Mouse (Mus musculus) lung, postnatal 0 days (tissue): ENCODE data around the gene Purb. TPM values are rescaled to one million over a fixed set of nuclear protein-coding genes. Genes with fewer than 3 reads are reported as not detected.

Experiments
- ATAC-seq: fragments of 200-750 bp; cut with Nextera tagmentation; 2 replicates; pipeline ENCODE4 v1.8.0; 2017; ENCODE audit warnings: moderate library complexity
- DNase-seq: peaks from one replicate; pipeline ENCODE4 v3.0.0-alpha.2; 2016; ENCODE audit warnings: low spot score
- H3K27ac ChIP-seq: fragments of 300-500 bp; sonication (generic); 2 replicates; pipeline ENCODE4 v1.5.1; 2014; ENCODE audit warnings: antibody characterized with exemption, mild to moderate bottlenecking, low read length, mixed read lengths
- H3K27me3 ChIP-seq: fragments of 300-500 bp; sonication (generic); replicated peaks from 2 replicates; pipeline ENCODE4 v1.6.1; 2014; ENCODE audit warnings: low read length, mixed read lengths; ENCODE audit not compliant: insufficient read depth
- H3K36me3 ChIP-seq: fragments of 300-500 bp; sonication (generic); 2 replicates; pipeline ENCODE4 v1.6.1; 2014; ENCODE audit warnings: low read length, mixed read lengths; ENCODE audit not compliant: insufficient read depth
- H3K4me1 ChIP-seq: fragments of 300-500 bp; sonication (generic); 2 replicates; pipeline ENCODE4 v1.6.1; 2014; ENCODE audit warnings: antibody characterized with exemption, low read depth, low read length, mixed read lengths; ENCODE audit not compliant: insufficient read depth
- H3K4me2 ChIP-seq: fragments of 300-500 bp; sonication (generic); replicated peaks from 2 replicates; pipeline ENCODE4 v1.6.1; 2014; ENCODE audit warnings: low read depth, mild to moderate bottlenecking, low read length, moderate library complexity, mixed read lengths
- H3K4me3 ChIP-seq: fragments of 300-500 bp; sonication (generic); 2 replicates; pipeline ENCODE4 v1.5.1; 2014; ENCODE audit warnings: low read depth, low read length
- H3K9ac ChIP-seq: fragments of 300-500 bp; sonication (generic); replicated peaks from 2 replicates; pipeline ENCODE4 v1.6.1; 2014; ENCODE audit warnings: low read depth, mild to moderate bottlenecking
- H3K9me3 ChIP-seq: fragments of 300-500 bp; sonication (generic); 2 replicates; pipeline ENCODE4 v1.6.1; 2016; ENCODE audit warnings: low read length, mixed read lengths
- CTCF ChIP-seq: IDR thresholded peaks from 2 replicates; pipeline ENCODE4 v1.5.1; 2016; ENCODE audit warnings: antibody characterized with exemption, mild to moderate bottlenecking
- EP300 ChIP-seq: IDR thresholded peaks from 2 replicates; pipeline ENCODE4 v1.6.1; 2016; ENCODE audit warnings: antibody characterized with exemption, mild to moderate bottlenecking, control low read depth
- WGBS: fragments of 180-500 bp; shearing (Covaris S2); extraction: QIAGEN DNeasy Blood & Tissue Kit; methylation state at CpG from one replicate; pipeline ENCODE4 v1.1.7; 2014; 5-methylcytosine and 5-hydroxymethylcytosine counted together
- polyA plus RNA-seq: library from polyadenylated mRNA; unstranded; fragments of >200 nt; fragmentation: Nextera tagmentation; extraction: Ambion mirVana; gene quantifications from 2 replicates; pipeline ENCODE4 v1.2.1, GENCODE M21; 2015

Gene Purb
- polyA plus RNA-seq, 1 experiment from 2014 or later = 21.4 TPM

DNA sequence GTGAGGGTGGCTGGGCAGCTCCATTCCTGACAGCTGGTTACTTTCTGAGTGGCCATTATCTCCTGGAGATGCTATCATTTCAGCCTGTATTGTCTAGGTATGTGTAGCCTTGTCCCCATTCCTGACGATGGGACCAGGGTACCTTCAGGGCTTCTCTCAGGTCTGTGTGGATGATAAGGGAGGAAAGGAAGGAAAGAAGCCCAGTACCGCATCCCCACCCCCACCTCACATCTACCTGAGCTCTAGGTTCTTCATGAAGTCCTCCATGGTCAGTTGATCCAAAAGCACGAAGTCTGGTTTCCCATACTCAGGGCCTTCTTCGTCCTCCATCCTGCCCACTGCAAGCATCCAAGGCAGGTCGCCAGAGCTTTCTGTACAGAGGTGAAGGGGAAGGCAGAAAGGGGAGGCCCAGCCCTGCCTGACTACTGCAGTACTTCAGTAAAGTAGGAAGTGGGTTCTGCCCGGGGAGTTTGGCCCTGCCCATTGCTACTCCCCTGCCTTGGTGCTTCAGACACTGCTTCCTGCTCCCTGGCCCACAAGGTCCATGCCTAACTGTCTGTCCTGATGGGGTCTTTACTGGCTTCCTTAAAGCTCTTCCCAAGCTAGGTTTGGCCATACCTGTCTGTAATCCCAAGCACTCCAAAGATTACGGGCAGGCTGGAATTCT lies 44.9 kb upstream of the Purb start, which contains the start of gene Myo1g:
TSS of gene Myo1g (minus strand) at position 459 of the 667 bp plus-strand sequence.
- TF ChIP-seq CTCF (no peak), EP300 (no peak)

DNA sequence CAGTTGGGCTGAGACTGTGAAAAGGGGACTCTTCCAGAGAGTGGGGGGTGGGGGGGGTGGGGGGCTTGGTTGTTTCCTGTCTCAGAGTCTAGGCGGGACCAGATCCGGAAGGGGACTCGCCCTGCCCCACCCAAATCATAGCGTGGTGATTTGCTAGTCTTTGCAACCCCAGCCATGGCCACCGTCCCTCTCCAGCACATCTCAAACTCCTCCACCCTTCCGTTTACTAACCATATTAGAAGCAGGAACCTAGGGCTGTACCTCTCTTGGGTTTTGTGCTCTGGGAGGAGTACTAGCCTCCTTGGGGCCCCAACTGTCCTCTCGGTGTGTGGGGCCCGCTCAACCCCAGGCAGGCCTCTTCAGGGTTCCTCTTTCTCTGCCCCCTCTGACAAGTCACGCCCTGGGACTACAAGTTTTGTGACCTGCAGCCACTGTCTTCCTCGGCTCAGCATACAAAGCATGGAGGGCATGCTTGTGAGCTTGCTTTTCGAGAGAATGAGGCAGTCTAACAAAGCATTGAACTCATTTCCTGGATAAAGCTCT lies 43.8 kb upstream of the Purb start:
- no peak for TF ChIP-seq EP300
- no peak for TF ChIP-seq CTCF
- H3K36me3 ChIP-seq = peaks cover under 1% of the 10 kb centered on the region
- ATAC-seq = no peak
- no peak overlapping the region for H3K4me2 ChIP-seq
- H3K9ac ChIP-seq = no peak overlapping the region
- no peak overlapping the region for H3K4me3 ChIP-seq
- H3K27ac ChIP-seq = no peak overlapping the region
- DNase-seq = no peak
- H3K9me3 ChIP-seq = no peaks in the 10 kb centered on the region
- H3K4me1 ChIP-seq = no peaks in the 10 kb centered on the region
- WGBS = 61% methylated on average over 11 of the region's 11 CpGs
- H3K27me3 ChIP-seq = no peaks in the 10 kb centered on the region

More for the DNA sequence above, 44.9 kb upstream of the Purb start, which contains the start of gene Myo1g:
- ATAC-seq (peak; percentile 62), DNase-seq (peak; percentile 60)
- 52% methylated on average over 7 of the region's 7 CpGs for WGBS
- no peak within 1 kb of the TSS for H3K27ac ChIP-seq
- H3K4me2 ChIP-seq = no peak within 1 kb of the TSS; the same call in 1 of the 2 replicates
- H3K4me3 ChIP-seq = no peak within 1 kb of the TSS
- H3K4me1 ChIP-seq = no peaks in the 10 kb centered on the region
- H3K9ac ChIP-seq = no peak within 1 kb of the TSS
- no peaks in the 10 kb centered on the region for H3K9me3 ChIP-seq
- H3K27me3 ChIP-seq = no peaks in the 10 kb centered on the region
- H3K36me3 ChIP-seq = peaks cover 8% of the 10 kb centered on the region

DNA sequence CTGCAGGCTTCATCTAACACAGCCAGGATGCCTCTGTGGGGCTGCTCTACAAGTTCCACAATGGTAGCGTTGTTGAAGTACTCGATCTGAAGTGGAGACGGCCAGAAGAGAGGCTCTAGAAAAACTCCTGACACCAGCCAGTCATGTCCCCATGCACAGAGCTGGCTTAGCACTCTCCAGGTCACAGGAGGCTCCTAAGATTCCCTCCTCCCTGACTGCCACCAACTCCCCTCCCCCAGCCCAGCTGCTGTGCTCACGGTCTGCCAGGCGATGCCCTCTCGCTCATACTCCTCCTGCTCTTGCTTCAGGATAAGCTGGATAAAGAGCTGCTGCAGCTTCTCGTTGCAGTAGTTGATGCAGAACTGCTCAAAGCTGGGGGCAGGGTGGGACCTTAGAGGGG lies 39.1 kb upstream of the Purb start:
- no peak overlapping the region for H3K4me3 ChIP-seq
- DNase-seq (peak; percentile 60), ATAC-seq (peak; percentile 82)
- H3K36me3 ChIP-seq = no peaks in the 10 kb centered on the region; the same call in 1 of the 2 replicates
- no peaks in the 10 kb centered on the region for H3K27me3 ChIP-seq
- no peak overlapping the region for H3K27ac ChIP-seq
- no peaks in the 10 kb centered on the region for H3K9me3 ChIP-seq
- no peak for TF ChIP-seq EP300
- TF ChIP-seq CTCF = no peak
- no peak overlapping the region for H3K9ac ChIP-seq
- H3K4me1 ChIP-seq = no peaks in the 10 kb centered on the region
- no peak overlapping the region for H3K4me2 ChIP-seq
- whole genome bisulfite sequencing = 30% methylated on average over 7 of the region's 7 CpGs

DNA sequence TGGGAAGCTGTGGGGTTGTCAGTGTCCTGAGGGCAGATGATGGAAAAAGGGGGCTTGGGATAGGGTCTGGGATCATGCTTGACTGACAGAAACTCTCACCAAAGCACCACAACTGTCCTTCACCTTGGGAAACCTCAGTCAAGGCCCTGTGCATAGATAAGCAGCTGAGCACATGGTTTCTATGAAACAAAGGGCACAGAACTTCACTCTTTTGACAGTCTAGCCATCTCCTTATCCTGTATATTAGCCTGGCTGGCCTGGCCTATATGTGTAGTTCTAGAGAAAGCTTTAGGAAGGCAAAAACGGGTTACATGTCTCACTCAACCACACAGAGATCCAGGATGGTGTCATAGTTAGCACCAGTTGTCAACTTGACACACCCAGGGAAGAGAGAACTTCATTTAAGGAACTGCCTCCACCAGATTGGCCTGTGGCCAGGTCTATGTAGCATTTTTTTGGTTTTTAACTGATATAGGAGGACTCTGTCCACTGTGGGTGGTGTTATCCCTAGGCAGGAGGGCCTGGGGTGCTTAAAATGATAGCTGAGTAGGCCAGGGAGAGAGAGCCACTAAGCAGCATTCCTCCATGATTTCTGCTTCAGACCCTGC lies 32.7 kb upstream of the Purb start:
- no peaks in the 10 kb centered on the region for H3K9me3 ChIP-seq
- H3K4me3 ChIP-seq = no peak overlapping the region
- H3K36me3 ChIP-seq = no peaks in the 10 kb centered on the region
- no peaks in the 10 kb centered on the region for H3K4me1 ChIP-seq
- TF ChIP-seq CTCF (no peak), EP300 (no peak)
- H3K4me2 ChIP-seq = no peak overlapping the region
- H3K27ac ChIP-seq = no peak overlapping the region
- no peak for DNase-seq
- H3K9ac ChIP-seq = no peak overlapping the region
- 33% methylated on average over 1 of the region's 1 CpGs for WGBS
- H3K27me3 ChIP-seq = no peaks in the 10 kb centered on the region
- ATAC-seq = no peak

DNA sequence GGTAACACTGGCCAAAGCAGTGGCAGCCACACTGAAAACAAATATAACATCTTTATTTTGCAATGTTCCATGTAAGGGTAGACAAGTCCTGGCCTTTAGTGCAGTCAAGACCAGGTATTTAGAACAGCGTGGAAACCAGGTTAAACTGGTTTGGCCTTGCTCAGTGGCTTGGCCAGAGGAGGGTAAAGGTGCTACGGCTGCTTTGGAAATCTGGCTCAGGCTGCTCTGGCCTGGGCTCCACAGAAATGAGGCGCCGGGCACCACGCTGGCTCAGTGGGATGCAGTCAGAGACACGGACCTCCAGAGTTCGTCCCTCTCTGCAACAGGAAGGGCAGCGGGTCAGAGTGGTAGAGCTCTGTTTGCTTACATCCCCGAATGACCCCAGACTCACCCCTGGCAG lies 30.8 kb upstream of the Purb start:
- Histone ChIP-seq H3K27ac (0 out of 2 replicates have a peak overlapping the region, but pooled peaks have one; percentile 32), H3K36me3 (no peaks in the 10 kb centered on the region), H3K4me1 (no peaks in the 10 kb centered on the region), H3K27me3 (no peaks in the 10 kb centered on the region), H3K9me3 (no peaks in the 10 kb centered on the region), H3K4me2 (no peak overlapping the region), H3K4me3 (no peak overlapping the region), H3K9ac (no peak overlapping the region)
- 57% methylated on average over 9 of the region's 9 CpGs for WGBS
- no peak for TF ChIP-seq CTCF
- TF ChIP-seq EP300 = no peak
- ATAC-seq = peak; percentile 43
- DNase-seq = peak; percentile 36

DNA sequence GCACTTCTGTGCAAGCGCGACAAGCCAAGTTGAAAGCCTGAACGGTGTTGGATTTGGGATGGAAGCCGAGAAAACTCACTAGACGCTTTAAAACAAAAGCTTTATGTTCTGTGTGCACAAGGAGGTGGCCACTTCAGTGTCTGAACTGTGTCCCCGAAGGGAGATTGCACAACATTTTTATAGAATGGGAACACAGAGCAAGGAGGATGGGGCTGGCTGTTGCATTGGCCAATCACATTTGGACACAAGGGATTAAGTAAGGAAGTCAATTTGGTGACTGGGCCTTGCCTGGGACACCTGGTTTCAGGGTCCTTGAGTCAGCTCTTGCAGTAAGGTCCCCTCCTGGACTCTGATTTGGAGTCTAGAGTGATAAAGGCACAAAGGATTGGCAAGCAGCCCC lies 29.0 kb upstream of the Purb start:
- peak overlapping the region; percentile 27; the same call in 1 of the 2 replicates for H3K27ac ChIP-seq
- H3K9me3 ChIP-seq = no peaks in the 10 kb centered on the region
- H3K27me3 ChIP-seq = no peaks in the 10 kb centered on the region
- H3K4me1 ChIP-seq = no peaks in the 10 kb centered on the region
- ATAC-seq (peak; percentile 89), DNase-seq (peak; percentile 93)
- H3K9ac ChIP-seq = no peak overlapping the region
- no peaks in the 10 kb centered on the region for H3K36me3 ChIP-seq
- WGBS = 40% methylated on average over 6 of the region's 6 CpGs
- no peak overlapping the region for H3K4me2 ChIP-seq
- no peak overlapping the region for H3K4me3 ChIP-seq
- no peak for TF ChIP-seq CTCF
- peak; percentile 47; the same call in 1 of the 2 replicates for TF ChIP-seq EP300
